Mouse (Mus musculus): ENCODE measurements at regions not wholly inside any gene's neighbourhood (a gene's known extent, or its start where the extent isn't known, plus 50 kb on each side); places are given as distances from the start of the nearest gene placed in this dataset.

GRCm38 (mm10) chr8:7219300-7219699 is 1441.7 kb downstream of the Efnb2 start:
- no peak for TF ChIP-seq CTCF (IDR thresholded peaks at IDR 0.05; ENCODE audit: borderline replicate concordance, insufficient read depth, low read depth, low read length)
- no peak for TF ChIP-seq POLR2A (IDR thresholded peaks at IDR 0.05; ENCODE audit: borderline replicate concordance, insufficient read depth, low read length)

Data from cerebellum, adult 2 months (tissue).